Mouse (Mus musculus): ENCODE results near the gene Cltc.
A peak's percentile ranks its signal among the peaks of the same experiment; 100 is the strongest.
"Not testable (repeated sequence)": the region's sequence is repeated elsewhere in the genome, so short reads cannot be mapped to it uniquely, and the experiment has no call there.

Cltc gene

GRCm38 (mm10) chr11:86738956-86739355 is 18.4 kb downstream of the Cltc start:
- no peak for DNase-seq (ENCODE audit: low read depth, low spot score)

GRCm38 (mm10) chr11:86738308-86738707 is 19.1 kb downstream of the Cltc start:
- not testable (repeated sequence) for DNase-seq (ENCODE audit: low read depth, low spot score)

GRCm38 (mm10) chr11:86737301-86738000 is 19.9 kb downstream of the Cltc start:
- peak; percentile 72 for DNase-seq (ENCODE audit: low read depth, low spot score)

- no peak for DNase-seq (ENCODE audit: low read depth, low spot score)
Measured at GRCm38 (mm10) chr11:86734993-86735392, 22.4 kb downstream of the Cltc start.

- DNase-seq (ENCODE audit: low read depth, low spot score) = no peak
Measured at GRCm38 (mm10) chr11:86734241-86734939, 23.0 kb downstream of the Cltc start.

GRCm38 (mm10) chr11:86731443-86731842 is 25.9 kb downstream of the Cltc start:
- DNase-seq (ENCODE audit: low read depth, low spot score) = no peak

- DNase-seq (ENCODE audit: low read depth, low spot score) = no peak
Measured at GRCm38 (mm10) chr11:86725607-86726006, 31.8 kb downstream of the Cltc start.

- DNase-seq (ENCODE audit: low read depth, low spot score) = no peak
Measured at GRCm38 (mm10) chr11:86724982-86725381, 32.4 kb downstream of the Cltc start.

- DNase-seq (ENCODE audit: low read depth, low spot score) = no peak
Measured at GRCm38 (mm10) chr11:86724004-86724403, 33.4 kb downstream of the Cltc start.

- DNase-seq (ENCODE audit: low read depth, low spot score) = no peak
Measured at GRCm38 (mm10) chr11:86719390-86719789, 38.0 kb downstream of the Cltc start.

- DNase-seq (ENCODE audit: low read depth, low spot score) = no peak
Measured at GRCm38 (mm10) chr11:86718369-86718768, 39.0 kb downstream of the Cltc start.

GRCm38 (mm10) chr11:86717306-86718065 is 39.9 kb downstream of the Cltc start:
- DNase-seq (ENCODE audit: low read depth, low spot score) = no peak

- no peak for DNase-seq (ENCODE audit: low read depth, low spot score)
Measured at GRCm38 (mm10) chr11:86714606-86715005, 42.8 kb downstream of the Cltc start.

- DNase-seq (ENCODE audit: low read depth, low spot score) = no peak
Measured at GRCm38 (mm10) chr11:86701151-86701550, 56.2 kb downstream of the Cltc start.

GRCm38 (mm10) chr11:86695461-86695860 is 61.9 kb downstream of the Cltc start:
- no peak for DNase-seq (ENCODE audit: low read depth, low spot score)

- no peak for DNase-seq (ENCODE audit: low read depth, low spot score)
Measured at GRCm38 (mm10) chr11:86692546-86692945, 64.8 kb downstream of the Cltc start.

- DNase-seq (ENCODE audit: low read depth, low spot score) = no peak
Measured at GRCm38 (mm10) chr11:86691956-86692355, 65.4 kb downstream of the Cltc start.

- DNase-seq (ENCODE audit: low read depth, low spot score) = no peak
Measured at GRCm38 (mm10) chr11:86691482-86691881, 65.9 kb downstream of the Cltc start.

- DNase-seq (ENCODE audit: low read depth, low spot score) = no peak
Measured at GRCm38 (mm10) chr11:86690383-86690782, 67.0 kb downstream of the Cltc start.

GRCm38 (mm10) chr11:86685366-86685765 is 72.0 kb downstream of the Cltc start:
- no peak for DNase-seq (ENCODE audit: low read depth, low spot score)

- DNase-seq (ENCODE audit: low read depth, low spot score) = no peak
Measured at GRCm38 (mm10) chr11:86684126-86685012, 73.0 kb downstream of the Cltc start.
